Mouse (Mus musculus): ENCODE results near the gene Rnpep. TPM values are rescaled to one million over a fixed set of nuclear protein-coding genes. Genes with fewer than 3 reads are reported as not detected.
A peak's percentile ranks its signal among the peaks of the same experiment; 100 is the strongest.
"Not testable (repeated sequence)": the region's sequence is repeated elsewhere in the genome, so short reads cannot be mapped to it uniquely, and the experiment has no call there.

Rnpep gene
- polyA plus RNA-seq, 1 experiment from 2014 or later = 102 TPM

DNA sequence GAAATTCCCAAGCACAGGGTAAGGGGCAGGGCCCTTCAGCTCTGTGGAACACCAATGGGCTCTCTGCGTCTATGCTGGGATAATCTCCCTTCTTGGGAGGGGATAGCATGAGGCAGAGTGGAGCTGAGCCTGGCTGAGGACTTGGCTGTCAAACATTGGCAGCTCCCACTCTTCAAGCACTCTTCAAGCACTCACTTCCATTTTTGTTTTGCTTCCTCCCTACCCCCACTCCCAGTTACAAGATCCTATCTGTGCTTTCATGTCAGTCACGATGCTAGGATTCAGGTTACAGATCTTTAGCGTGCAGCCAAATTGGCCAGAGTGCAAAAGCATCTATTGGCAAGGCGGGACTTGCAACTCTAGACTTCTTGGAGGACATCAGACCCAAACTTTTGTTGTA lies 31.0 kb downstream of the Rnpep start:
- Histone ChIP-seq H3K36me3 (no peaks in the 10 kb centered on the region), H3K9me3 (no peaks in the 10 kb centered on the region), H3K4me2 (replicated peaks) (no peak overlapping the region), H3K4me3 (replicated peaks) (no peak overlapping the region), H3K27me3 (0 out of 2 replicates have a peak, but pooled peaks cover 6% of the 10 kb centered on the region), H3K9ac (replicated peaks) (no peak overlapping the region), H3K27ac (no peak overlapping the region), H3K4me1 (replicated peaks) (peaks cover 8% of the 10 kb centered on the region)
- ATAC-seq = no peak
- 65% methylated on average over 4 of the region's 4 CpGs for WGBS

DNA sequence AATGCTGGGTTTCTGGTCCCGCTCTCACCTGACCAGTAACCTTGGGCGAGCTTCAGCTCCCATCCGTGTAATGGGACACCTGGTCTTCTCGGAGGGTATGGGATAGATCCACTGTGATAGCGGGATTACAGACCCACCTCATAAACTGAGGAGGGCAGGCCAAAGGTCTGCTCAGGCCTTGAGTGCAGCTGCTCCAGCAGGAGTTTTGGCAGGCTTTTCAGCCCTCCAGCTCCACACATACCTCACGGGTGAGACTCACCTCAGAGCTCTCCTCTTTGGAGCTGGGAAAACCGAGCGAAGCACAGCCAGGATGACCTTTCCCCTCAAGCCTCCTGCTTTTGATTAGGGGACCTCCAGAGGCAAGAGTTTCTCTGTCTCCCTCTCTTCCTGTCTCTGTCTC lies 32.5 kb downstream of the Rnpep start:
- H3K27ac ChIP-seq = no peak overlapping the region
- peaks cover 8% of the 10 kb centered on the region for H3K4me1 ChIP-seq (replicated peaks)
- no peaks in the 10 kb centered on the region for H3K36me3 ChIP-seq
- no peaks in the 10 kb centered on the region for H3K9me3 ChIP-seq
- H3K27me3 ChIP-seq = 0 out of 2 replicates have a peak, but pooled peaks cover 6% of the 10 kb centered on the region
- no peak overlapping the region for H3K4me3 ChIP-seq (replicated peaks)
- ATAC-seq = no peak
- H3K9ac ChIP-seq (replicated peaks) = no peak overlapping the region
- H3K4me2 ChIP-seq (replicated peaks) = no peak overlapping the region
- 89% methylated on average over 8 of the region's 8 CpGs for WGBS

DNA sequence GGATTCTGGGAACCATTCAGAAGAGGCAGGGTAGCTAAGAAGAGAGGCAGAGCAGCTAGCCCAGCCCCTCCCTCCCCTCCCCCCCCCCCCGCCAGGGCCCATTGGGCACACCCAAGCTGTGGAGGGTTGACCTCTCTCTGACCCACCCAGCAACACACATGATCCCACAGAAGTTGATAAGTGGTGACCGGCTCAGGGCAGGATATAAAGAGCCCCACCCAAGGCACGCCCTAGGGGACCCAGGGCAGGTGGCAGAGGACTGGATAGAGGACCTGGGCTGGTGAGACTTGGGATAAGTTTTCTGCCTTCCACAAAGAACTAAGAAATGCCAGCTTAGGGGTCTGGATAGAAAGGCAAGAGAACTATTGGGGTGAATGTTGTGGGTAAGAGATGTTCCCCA lies 33.2 kb downstream of the Rnpep start:
- no peak overlapping the region for H3K9ac ChIP-seq (replicated peaks)
- no peaks in the 10 kb centered on the region for H3K9me3 ChIP-seq
- H3K27me3 ChIP-seq = 0 out of 2 replicates have a peak, but pooled peaks cover 6% of the 10 kb centered on the region
- H3K4me1 ChIP-seq (replicated peaks) = peaks cover 8% of the 10 kb centered on the region
- WGBS = 77% methylated on average over 2 of the region's 3 CpGs
- no peak overlapping the region for H3K27ac ChIP-seq
- no peak for ATAC-seq
- no peak overlapping the region for H3K4me2 ChIP-seq (replicated peaks)
- H3K36me3 ChIP-seq = no peaks in the 10 kb centered on the region
- H3K4me3 ChIP-seq (replicated peaks) = no peak overlapping the region

DNA sequence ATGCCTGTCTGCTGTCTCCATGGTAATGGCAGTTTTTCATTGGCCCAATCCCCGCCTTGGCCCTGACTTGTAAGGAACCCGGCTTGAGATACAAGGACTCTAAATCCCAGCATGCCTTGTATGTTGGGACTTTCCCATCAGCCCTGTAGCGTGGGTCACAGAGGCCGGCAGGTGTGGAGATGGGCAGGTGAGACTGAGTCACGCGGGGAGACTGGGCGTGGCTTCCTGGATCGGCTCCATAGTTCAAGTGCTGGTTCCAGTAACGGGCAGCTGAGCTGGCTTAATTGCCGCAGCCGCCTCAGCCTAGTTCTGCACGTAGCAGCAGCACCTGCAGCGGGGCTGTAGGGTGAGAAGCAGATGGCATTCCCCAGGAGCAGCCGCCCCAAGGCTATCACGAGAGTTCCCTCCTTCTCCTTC lies 35.4 kb downstream of the Rnpep start:
- no peak overlapping the region for H3K27ac ChIP-seq
- peak overlapping the region; percentile 50 for H3K4me2 ChIP-seq (replicated peaks)
- H3K9me3 ChIP-seq = no peaks in the 10 kb centered on the region
- 7% methylated on average over 15 of the region's 15 CpGs for whole genome bisulfite sequencing
- peak; percentile 91 for ATAC-seq
- H3K4me1 ChIP-seq (replicated peaks) = peaks cover 8% of the 10 kb centered on the region
- H3K27me3 ChIP-seq = 0 out of 2 replicates have a peak, but pooled peaks cover 6% of the 10 kb centered on the region
- no peaks in the 10 kb centered on the region for H3K36me3 ChIP-seq
- peak overlapping the region; percentile 12 for H3K9ac ChIP-seq (replicated peaks)
- H3K4me3 ChIP-seq (replicated peaks) = peak overlapping the region; percentile 34

DNA sequence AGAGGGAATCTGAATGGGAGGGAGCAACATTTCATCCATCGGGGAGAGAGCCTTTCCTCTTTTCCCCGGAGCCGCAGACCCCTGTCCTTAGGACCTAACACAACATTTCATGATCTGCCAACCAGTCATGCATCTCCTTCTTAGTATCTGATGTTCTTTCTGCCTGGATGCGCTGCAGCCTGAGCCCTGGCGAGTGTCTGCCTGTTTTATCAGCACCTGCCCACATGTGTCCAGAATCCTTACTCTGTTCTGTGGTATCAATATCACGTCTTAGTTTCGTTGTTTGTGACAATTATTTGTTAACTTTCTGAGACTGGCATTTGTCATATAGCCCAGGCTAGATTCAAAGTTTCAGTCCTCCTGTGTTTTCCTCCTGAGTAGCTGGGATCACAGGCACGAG lies 39.9 kb downstream of the Rnpep start:
- Histone ChIP-seq H3K36me3 (no peaks in the 10 kb centered on the region), H3K4me2 (replicated peaks) (no peak overlapping the region), H3K4me3 (replicated peaks) (no peak overlapping the region), H3K27ac (no peak overlapping the region), H3K9me3 (no peaks in the 10 kb centered on the region), H3K9ac (replicated peaks) (no peak overlapping the region), H3K4me1 (replicated peaks) (peaks cover 8% of the 10 kb centered on the region), H3K27me3 (no peaks in the 10 kb centered on the region)
- WGBS = 81% methylated on average over 8 of the region's 8 CpGs
- no peak for ATAC-seq

DNA sequence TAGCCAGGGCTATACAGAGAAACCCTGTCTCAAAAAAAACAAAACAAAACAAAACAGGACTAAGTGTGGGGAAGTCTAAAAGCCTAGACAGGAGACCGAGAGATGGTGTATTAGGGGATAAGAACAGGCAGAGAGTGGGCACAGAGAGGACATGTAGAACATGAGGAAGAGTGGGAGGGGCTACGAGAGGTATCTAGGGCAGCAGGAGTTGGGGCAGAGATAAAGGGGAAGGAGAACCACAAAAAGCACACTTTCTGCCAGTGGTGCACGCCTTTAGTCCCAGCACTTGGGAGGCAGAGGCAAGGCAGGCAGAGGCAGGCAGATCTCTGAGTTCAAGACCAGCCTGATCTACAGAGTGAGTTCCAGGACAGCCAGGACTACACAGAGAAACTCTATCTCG lies 43.7 kb downstream of the Rnpep start:
- H3K4me1 ChIP-seq (replicated peaks); H3K4me3 ChIP-seq (replicated peaks); H3K9ac ChIP-seq (replicated peaks); H3K4me2 ChIP-seq (replicated peaks); ATAC-seq; H3K27ac ChIP-seq; H3K27me3 ChIP-seq; H3K36me3 ChIP-seq; H3K9me3 ChIP-seq: not testable (repeated sequence)
- WGBS = 88% methylated on average over 4 of the region's 4 CpGs

DNA sequence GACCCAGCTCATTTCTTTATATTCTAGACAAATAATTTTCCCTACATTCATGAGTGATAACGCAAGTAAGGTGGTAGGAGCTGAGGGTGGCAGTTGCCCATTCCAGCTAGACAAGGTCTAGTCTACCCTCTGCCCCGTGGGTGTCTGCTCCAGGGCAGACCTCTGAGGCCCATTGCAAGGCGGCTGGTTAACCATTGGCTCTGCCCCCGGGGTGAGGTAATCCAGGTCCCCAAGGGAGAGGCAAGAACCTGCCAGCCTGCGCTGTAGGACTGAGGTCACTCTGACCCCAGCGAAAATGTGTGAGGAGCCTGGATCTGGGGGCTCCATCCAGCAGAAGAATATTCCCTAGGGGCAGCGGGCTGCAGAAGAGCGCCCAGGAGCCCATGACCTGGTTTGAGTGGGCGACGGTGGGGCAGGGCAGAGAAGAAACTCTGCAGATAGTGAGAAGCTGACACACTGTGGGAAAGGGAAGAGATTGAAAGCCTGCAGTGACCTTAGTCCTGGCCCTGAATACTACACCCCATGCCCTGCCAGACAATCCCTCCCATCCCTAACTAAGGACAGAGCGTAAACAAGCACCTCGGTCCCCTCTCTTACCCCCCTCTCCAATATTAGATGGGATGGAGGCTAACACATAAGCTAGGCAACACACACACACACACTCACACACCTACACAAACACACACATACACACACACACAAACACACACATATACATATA lies 46.6 kb downstream of the Rnpep start:
- Histone ChIP-seq H3K9me3 (no peaks in the 10 kb centered on the region), H3K4me1 (replicated peaks) (no peaks in the 10 kb centered on the region), H3K36me3 (no peaks in the 10 kb centered on the region), H3K9ac (replicated peaks) (no peak overlapping the region), H3K4me3 (replicated peaks) (no peak overlapping the region), H3K27me3 (no peaks in the 10 kb centered on the region), H3K27ac (no peak overlapping the region), H3K4me2 (replicated peaks) (no peak overlapping the region)
- whole genome bisulfite sequencing = 67% methylated on average over 12 of the region's 12 CpGs
- no peak for ATAC-seq

DNA sequence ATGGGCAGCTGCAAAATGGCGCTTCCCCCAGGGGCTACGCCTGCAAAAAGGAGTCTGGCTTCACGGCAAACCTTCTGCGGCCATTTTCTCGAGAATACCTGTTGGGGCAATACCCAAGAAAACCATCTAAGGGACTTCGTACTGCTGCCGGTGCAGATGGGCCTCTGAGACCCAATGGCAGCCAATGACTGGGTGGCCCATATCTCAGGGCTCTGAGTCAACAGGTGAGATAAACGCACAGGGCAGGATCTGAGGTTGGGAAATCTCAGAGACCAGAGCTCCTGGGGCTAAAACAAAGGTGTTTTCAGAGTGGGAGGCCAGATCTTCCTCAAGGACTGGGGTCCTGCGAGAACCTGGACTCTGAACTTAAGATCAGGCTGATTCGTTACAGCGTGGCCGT lies 49.1 kb downstream of the Rnpep start:
- no peak for ATAC-seq
- H3K9me3 ChIP-seq = no peaks in the 10 kb centered on the region
- no peaks in the 10 kb centered on the region for H3K27me3 ChIP-seq
- H3K4me3 ChIP-seq (replicated peaks) = no peak overlapping the region
- H3K4me1 ChIP-seq (replicated peaks) = no peaks in the 10 kb centered on the region
- H3K36me3 ChIP-seq = no peaks in the 10 kb centered on the region
- no peak overlapping the region for H3K9ac ChIP-seq (replicated peaks)
- WGBS = 89% methylated on average over 12 of the region's 12 CpGs
- no peak overlapping the region for H3K27ac ChIP-seq
- H3K4me2 ChIP-seq (replicated peaks) = no peak overlapping the region

DNA sequence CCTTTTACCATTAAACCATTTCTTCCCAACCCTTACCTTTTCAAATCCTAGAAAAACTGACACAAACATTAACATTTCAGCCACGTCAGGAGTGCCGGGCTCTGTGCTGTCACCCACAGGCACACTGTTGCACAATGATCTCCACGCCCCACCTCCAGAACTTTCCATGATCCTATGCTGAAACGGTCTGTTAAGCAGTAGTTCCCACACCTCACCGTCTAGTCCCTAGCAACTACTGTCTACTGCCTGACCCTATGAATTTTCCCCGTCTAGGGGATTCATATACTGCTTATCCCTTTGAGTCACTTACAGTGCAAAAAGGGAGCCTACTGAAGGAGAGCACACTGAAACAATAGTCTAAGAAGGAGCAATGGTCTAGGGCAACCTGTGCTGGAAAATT lies 49.9 kb downstream of the Rnpep start:
- H3K4me3 ChIP-seq (replicated peaks) = no peak overlapping the region

DNA sequence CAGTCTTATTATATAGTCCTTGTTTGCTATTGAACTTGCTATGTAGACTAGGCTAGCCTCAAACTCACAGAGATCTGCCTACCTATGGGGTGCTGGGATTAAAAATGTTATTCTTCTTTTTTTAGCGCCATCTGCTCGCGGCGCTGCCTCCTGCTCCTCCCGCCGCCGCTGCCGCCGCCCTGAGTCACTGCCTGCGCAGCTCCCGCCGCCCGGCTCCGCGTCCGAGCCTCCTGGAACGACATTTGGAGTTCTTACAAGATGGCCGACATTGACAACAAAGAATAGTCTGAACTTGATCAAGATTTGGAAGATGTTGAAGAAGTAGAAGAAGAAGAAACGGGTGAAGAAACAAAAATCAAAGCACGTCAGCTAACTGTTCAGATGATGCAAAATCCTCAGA lies 52.0 kb downstream of the Rnpep start:
- H3K36me3 ChIP-seq; H3K27ac ChIP-seq; ATAC-seq; H3K4me3 ChIP-seq (replicated peaks); H3K4me1 ChIP-seq (replicated peaks); H3K27me3 ChIP-seq; H3K4me2 ChIP-seq (replicated peaks); H3K9ac ChIP-seq (replicated peaks); H3K9me3 ChIP-seq: not testable (repeated sequence)
- 83% methylated on average over 20 of the region's 20 CpGs for WGBS

More for the DNA sequence above, 49.9 kb downstream of the Rnpep start:
- 90% methylated on average over 6 of the region's 6 CpGs for WGBS
- H3K27ac ChIP-seq = no peak overlapping the region
- H3K9ac ChIP-seq (replicated peaks) = no peak overlapping the region
- H3K9me3 ChIP-seq = no peaks in the 10 kb centered on the region
- H3K4me2 ChIP-seq (replicated peaks) = no peak overlapping the region
- ATAC-seq = no peak
- no peaks in the 10 kb centered on the region for H3K27me3 ChIP-seq
- H3K4me1 ChIP-seq (replicated peaks) = no peaks in the 10 kb centered on the region
- no peaks in the 10 kb centered on the region for H3K36me3 ChIP-seq

DNA sequence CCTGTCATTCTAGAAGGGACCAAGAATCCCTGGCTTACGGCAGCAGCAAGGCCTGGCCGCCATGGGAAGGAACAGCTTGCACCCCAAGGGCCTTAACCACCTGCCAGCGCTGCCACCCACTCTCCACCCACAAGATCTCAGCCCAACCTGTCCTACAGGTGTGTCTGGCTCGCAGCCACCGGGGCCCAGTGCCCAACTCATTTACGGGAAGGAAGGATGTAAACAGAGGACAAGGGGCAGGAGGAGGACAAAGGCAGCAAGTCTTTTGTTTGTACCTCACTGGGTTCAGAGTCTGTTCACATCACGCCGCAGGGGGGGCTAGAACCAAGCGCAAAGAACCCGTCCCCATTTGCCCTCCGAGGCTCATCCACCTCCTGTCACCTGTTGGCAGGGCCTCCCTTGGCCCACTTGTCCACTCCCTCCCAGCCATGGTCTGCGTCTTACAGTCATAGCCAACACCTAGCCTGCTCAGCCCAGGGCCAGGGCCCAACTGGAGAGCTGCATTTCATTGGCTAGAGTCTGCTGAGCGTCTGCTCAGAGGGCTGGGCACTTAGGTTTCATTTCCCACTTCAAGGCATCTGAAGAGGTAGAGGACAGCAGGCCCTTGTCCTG lies 56.4 kb downstream of the Rnpep start:
- H3K27me3 ChIP-seq = no peaks in the 10 kb centered on the region
- no peaks in the 10 kb centered on the region for H3K4me1 ChIP-seq (replicated peaks)
- H3K9ac ChIP-seq (replicated peaks) = no peak overlapping the region
- ATAC-seq = no peak
- no peak overlapping the region for H3K4me3 ChIP-seq (replicated peaks)
- no peaks in the 10 kb centered on the region for H3K36me3 ChIP-seq
- 85% methylated on average over 13 of the region's 13 CpGs for WGBS
- H3K9me3 ChIP-seq = no peaks in the 10 kb centered on the region
- H3K4me2 ChIP-seq (replicated peaks) = no peak overlapping the region
- no peak overlapping the region for H3K27ac ChIP-seq

DNA sequence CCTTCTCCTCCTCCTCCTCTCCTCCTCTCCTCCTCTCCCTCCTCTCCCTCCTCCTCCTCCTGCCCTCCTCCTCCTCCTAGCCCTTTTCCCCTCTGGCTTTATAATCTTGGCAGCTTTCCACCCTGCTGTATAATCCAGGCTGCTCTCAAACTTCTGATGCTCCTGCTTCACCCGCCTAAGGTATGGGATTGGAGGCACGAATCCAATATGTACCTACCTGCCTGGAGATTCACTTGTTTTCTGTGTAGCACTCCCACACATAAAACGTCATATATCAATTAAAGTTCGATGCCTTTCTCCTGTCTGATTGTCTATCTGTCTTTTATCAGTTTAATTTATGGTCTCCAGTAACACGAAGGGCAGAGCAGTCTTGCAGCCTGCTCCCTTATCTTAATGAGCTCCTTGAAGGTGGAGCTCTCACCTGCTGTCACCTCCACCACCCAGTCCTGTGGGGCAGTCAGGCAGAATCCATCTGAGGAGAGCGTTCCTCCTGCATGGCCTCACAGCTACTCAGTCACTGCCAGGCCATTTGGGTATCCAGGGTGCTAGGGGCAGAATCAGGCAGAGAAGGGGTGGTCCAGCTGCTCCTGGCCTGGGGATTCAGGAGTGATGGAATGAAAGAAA lies 58.8 kb downstream of the Rnpep start:
- no peak overlapping the region for H3K4me2 ChIP-seq (replicated peaks)
- H3K4me3 ChIP-seq (replicated peaks) = no peak overlapping the region
- no peaks in the 10 kb centered on the region for H3K36me3 ChIP-seq
- no peak overlapping the region for H3K9ac ChIP-seq (replicated peaks)
- H3K9me3 ChIP-seq = no peaks in the 10 kb centered on the region
- 71% methylated on average over 6 of the region's 6 CpGs for WGBS
- no peaks in the 10 kb centered on the region for H3K4me1 ChIP-seq (replicated peaks)
- H3K27ac ChIP-seq = no peak overlapping the region
- no peak for ATAC-seq
- H3K27me3 ChIP-seq = no peaks in the 10 kb centered on the region
